Mouse (Mus musculus) thymus, postnatal 10 days (tissue): Measurements from ENCODE around the gene Pde4dip.

Experiments used
- DNase-seq, 2 experiments: peaks; one replicate each; pipeline ENCODE4 v3.0.0; 2021; ENCODE audit warnings: low spot score in 2 of 2

Gene Pde4dip

GRCm38 (mm10) chr3:97801178-97801699 lies 87.3 kb downstream of the Pde4dip start:
- DNase-seq, result no peak

GRCm38 (mm10) chr3:97800657-97801056 lies 87.8 kb downstream of the Pde4dip start:
- no peak for DNase-seq

GRCm38 (mm10) chr3:97800004-97800403 lies 88.5 kb downstream of the Pde4dip start:
- DNase-seq, result no peak

GRCm38 (mm10) chr3:97799267-97799666 lies 89.2 kb downstream of the Pde4dip start:
- peak in 1 of 2 experiments; percentile 7 for DNase-seq

GRCm38 (mm10) chr3:97797371-97797770 lies 91.1 kb downstream of the Pde4dip start:
- DNase-seq, result no peak

GRCm38 (mm10) chr3:97793995-97794394 lies 94.5 kb downstream of the Pde4dip start:
- no peak for DNase-seq

GRCm38 (mm10) chr3:97790150-97790549 lies 98.4 kb downstream of the Pde4dip start:
- no peak for DNase-seq

- DNase-seq, result no peak
Observed at GRCm38 (mm10) chr3:97789317-97789716, 99.2 kb downstream of the Pde4dip start.

- no peak for DNase-seq
Observed at GRCm38 (mm10) chr3:97776195-97776594, 112.3 kb downstream of the Pde4dip start.

GRCm38 (mm10) chr3:97775742-97776141 lies 112.8 kb downstream of the Pde4dip start:
- DNase-seq, result no peak

GRCm38 (mm10) chr3:97774861-97775260 lies 113.6 kb downstream of the Pde4dip start:
- DNase-seq, result no peak

- DNase-seq, result peak; percentile 83 to 87
Observed at GRCm38 (mm10) chr3:97767771-97768762, 120.4 kb downstream of the Pde4dip start.

- DNase-seq, result peak; percentile 5 to 12
Observed at GRCm38 (mm10) chr3:97767041-97767770, 121.3 kb downstream of the Pde4dip start.

GRCm38 (mm10) chr3:97766459-97766858 lies 122.0 kb downstream of the Pde4dip start:
- no peak for DNase-seq

- DNase-seq, result no peak
Observed at GRCm38 (mm10) chr3:97764152-97764551, 124.4 kb downstream of the Pde4dip start.

GRCm38 (mm10) chr3:97761951-97762350 lies 126.6 kb downstream of the Pde4dip start:
- no peak for DNase-seq

GRCm38 (mm10) chr3:97761168-97761567 lies 127.3 kb downstream of the Pde4dip start:
- no peak for DNase-seq

- DNase-seq, result no peak
Observed at GRCm38 (mm10) chr3:97759846-97760245, 128.7 kb downstream of the Pde4dip start.

GRCm38 (mm10) chr3:97757501-97757900 lies 131.0 kb downstream of the Pde4dip start:
- DNase-seq, result no peak

- no peak for DNase-seq
Observed at GRCm38 (mm10) chr3:97756283-97757074, 132.0 kb downstream of the Pde4dip start.

- no peak for DNase-seq
Observed at GRCm38 (mm10) chr3:97755411-97755810, 133.1 kb downstream of the Pde4dip start.
